Mouse (Mus musculus) mesoderm, embryonic 11.5 days (tissue): ENCODE measurements around the gene Olfr463.
A peak's percentile ranks its signal among the peaks of the same experiment; 100 is the strongest.
"Not testable (repeated sequence)": the region's sequence is repeated elsewhere in the genome, so short reads cannot be mapped to it uniquely, and the experiment has no call there.

Experiments
- DNase-seq: peaks from one replicate; pipeline ENCODE4 v3.0.0-alpha.2; 2012; ENCODE audit warnings: low read depth, low spot score

Gene Olfr463

DNA sequence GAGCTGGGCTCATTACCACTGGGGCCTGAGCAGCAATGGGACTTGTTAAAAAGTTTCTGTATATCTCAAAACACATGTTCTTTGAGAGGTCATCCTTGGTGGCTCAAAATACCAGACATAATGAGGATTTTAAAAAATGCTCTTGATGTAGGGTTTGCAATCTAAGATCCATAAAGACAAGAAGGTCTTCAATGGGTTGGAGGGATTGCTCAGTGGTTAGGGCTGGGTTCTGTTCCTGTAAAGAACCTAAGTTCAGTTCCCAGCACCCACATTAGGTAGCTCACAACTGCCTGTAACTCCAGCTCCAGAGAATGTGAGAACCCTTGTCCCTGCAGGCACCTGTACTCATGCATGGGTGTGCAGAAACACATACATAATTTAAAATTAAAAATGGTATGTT, at the start of gene Olfr463:
Olfr463 (minus strand) TSS at position 101 of the 400 bp plus-strand sequence.
- no peak for DNase-seq

DNA sequence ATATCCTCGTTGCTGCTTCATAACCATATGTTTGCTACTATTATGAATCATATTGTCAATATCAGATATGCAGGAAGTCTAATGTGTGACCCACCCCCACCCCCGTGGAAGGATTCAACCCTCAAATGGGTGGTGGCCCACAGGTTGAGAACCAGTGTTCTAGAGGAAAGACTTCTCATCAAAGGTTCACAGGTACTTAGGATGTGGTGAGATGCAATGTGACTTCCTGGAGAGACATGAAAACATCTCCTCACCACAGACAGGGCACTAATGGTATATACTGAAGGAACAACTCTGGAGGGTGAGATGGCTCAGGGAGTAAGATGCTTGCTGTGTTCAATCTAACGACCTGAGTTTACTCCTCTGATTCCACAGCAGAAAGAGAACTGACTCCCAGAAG, 38.3 kb upstream of the Olfr463 start:
- no peak for DNase-seq

GRCm38 (mm10) chr11:87933731-87934130, 36.5 kb upstream of the Olfr463 start:
- DNase-seq: no peak

- no peak for DNase-seq
These were observed 33.2 kb upstream of the Olfr463 start for GRCm38 (mm10) chr11:87930348-87930747.

DNA sequence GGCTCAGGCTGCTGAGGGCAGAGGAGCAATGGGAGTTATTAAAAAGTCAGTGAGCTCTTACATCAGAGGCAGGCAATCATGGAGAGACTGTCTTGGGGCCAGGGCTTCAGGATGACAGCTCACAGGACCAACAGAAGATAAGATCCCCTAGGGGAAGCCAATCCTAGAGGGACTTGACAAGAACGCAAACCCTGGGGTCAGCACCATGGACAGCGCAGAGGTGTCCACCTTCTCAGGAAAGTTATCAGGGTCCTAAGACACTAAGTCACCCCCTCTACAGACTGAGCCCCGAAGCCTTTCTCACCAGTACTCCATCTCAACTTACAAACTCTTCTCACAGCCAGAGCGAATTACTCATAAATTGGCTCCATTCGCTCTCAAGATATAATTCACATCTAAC, 23.8 kb upstream of the Olfr463 start, which contains the start of gene Olfr464:
Olfr464 (minus strand) TSS at position 2 of the 400 bp plus-strand sequence.
- DNase-seq: peak; percentile 77

GRCm38 (mm10) chr11:87920301-87920700, 23.1 kb upstream of the Olfr463 start:
- no peak for DNase-seq

- DNase-seq: no peak
These were observed 18.8 kb upstream of the Olfr463 start for GRCm38 (mm10) chr11:87916005-87916404.

DNA sequence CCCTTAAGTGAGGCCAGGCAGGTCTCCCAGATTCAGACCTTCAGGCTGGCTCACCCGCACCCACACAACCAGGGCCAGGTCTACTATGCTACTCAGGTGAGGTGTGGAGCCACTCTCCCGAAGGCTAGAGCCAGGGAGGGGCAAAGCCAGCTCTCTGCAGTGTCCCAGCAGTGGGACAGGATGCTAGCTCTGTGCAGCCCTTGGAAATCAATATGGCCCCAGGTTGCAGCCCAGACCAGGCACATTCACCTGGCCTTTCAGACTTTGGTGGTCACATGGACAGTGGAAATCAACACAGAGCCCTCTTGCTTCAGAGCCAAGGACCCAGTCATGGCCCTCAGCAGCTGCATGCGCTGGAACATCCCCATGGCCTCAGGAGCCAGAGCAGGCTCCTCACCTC, 7.1 kb upstream of the Olfr463 start:
- no peak for DNase-seq

DNA sequence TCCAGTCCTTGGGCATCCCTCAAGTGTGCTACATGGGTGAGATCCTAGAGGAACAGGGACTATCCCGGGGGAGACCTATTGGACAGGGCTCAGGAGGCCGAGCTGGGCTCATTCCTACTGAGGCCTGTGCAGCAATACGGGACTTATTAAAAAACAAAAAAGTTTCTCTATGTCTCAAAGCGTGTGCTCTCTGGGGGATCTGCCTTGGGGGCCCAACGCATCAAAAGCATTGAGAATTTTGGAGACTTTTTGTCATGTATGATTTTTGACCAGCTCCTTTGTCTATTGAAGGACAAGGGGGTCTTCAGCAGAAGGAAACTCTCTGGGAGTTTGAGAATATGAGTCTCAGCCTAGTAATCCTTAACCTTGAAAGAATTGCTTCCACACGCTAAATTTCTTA, 5.0 kb downstream of the Olfr463 start, which contains the start of gene Olfr462:
Olfr462 (minus strand) TSS at position 101 of the 400 bp plus-strand sequence.
- DNase-seq: no peak

GRCm38 (mm10) chr11:87884856-87885255, 12.3 kb downstream of the Olfr463 start:
- DNase-seq: no peak

GRCm38 (mm10) chr11:87883493-87883892, 13.7 kb downstream of the Olfr463 start:
- peak; percentile 41 for DNase-seq

GRCm38 (mm10) chr11:87881714-87882113, 15.5 kb downstream of the Olfr463 start:
- no peak for DNase-seq

DNA sequence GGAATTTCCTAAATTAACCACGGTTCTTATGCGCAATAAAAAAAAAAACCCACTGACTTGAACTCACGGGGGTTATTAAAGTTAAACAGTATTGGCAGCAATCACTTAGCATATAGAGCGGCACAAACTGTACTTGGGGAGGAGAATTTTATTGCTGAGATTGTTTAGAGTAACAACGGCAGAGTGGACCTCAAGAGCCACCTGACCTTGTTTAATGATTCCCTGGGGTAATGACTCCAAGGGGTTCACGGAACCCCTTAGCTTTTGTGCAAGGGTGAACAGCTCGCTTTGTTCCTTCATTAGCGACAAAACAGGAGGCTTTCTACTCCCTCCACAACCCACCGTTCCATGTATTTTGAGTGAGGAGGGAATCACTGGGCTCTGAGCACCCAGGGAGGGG, 17.4 kb downstream of the Olfr463 start:
- DNase-seq: no peak

DNA sequence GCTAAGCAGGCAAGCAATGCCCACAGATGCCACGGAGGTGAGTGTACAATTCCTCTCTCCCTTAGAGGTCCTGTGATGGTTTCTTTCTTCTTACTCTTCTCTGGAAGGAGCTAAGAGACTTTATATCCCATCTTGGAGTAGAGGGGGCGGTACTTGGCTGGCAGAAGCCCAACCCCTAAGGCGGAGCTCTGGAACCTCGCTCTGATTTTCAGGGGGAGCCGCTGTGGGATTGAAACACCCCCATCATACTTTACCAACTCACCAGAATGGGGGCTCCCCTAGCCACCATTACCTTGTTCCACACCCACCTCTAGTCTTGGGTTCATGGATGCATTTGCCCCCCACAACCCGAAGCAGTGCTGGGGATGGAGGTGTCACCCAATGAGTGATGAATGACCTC, 21.8 kb downstream of the Olfr463 start, which contains the start of gene Epx:
Epx (minus strand) TSS at position 101 of the 400 bp plus-strand sequence.
- DNase-seq: no peak

DNA sequence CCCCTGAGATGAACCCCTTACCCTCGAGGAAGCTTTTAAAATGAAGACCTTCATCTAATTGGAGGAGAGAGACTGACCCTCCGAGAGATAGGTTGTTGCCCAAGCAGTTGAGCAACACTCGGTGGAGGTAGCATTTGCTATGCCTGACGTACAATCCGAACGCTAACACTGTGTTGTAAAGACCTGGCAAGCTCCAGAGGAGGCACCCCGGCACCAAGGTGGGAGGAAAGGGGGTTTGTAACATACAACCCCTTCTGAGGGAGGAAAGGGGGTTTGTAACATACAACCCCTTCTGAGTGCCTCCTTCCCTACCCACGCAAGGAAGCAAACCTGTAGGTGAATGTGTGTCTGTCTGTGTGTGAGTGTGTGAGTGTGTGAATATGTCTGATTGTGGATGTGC, 25.4 kb downstream of the Olfr463 start:
- DNase-seq: no peak

- DNase-seq: no peak
These were observed 27.1 kb downstream of the Olfr463 start for GRCm38 (mm10) chr11:87870096-87870495.

DNA sequence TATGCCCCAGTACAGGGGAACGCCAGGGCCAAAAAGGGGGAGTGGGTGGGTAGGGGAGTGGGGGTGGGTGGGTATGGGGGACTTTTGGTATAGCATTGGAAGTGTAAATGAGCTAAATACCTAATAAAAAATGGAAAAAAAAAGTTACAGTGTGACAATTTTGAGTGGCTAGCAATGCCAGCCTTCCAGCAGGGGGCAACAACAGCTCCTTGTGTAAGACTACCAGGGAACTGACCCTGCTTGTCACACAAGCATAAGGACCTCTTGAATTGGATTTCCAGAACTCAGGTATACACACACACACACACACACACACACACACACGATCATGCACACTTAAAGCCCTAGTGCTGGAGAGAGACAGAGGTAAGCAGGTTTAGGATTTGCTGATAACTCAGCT, 30.3 kb downstream of the Olfr463 start:
- DNase-seq: not testable (repeated sequence)

- no peak for DNase-seq
These were observed 34.4 kb downstream of the Olfr463 start for GRCm38 (mm10) chr11:87862805-87863204.

DNA sequence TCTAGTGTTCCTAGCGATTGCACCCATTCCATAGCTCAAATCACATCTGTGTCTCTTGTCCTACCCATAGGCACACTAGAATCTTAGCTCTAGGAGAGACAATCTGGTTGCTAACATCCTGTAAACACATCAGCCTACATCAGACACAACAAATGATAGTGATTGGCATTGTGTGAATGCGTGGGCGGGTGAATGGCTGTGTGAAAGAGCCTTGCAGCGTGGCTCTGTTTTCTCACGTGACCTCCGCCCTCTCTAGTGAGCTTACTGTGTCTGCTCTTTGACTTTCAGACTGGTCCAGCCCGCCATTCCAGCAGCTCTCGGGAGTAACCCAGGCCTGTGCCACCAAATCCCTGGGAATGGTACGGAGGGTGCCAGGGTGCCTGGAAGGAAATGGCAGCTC, 36.8 kb downstream of the Olfr463 start:
- DNase-seq: no peak

GRCm38 (mm10) chr11:87859273-87859672, 37.9 kb downstream of the Olfr463 start:
- DNase-seq: no peak

GRCm38 (mm10) chr11:87854550-87854949, 42.6 kb downstream of the Olfr463 start:
- DNase-seq: no peak

DNA sequence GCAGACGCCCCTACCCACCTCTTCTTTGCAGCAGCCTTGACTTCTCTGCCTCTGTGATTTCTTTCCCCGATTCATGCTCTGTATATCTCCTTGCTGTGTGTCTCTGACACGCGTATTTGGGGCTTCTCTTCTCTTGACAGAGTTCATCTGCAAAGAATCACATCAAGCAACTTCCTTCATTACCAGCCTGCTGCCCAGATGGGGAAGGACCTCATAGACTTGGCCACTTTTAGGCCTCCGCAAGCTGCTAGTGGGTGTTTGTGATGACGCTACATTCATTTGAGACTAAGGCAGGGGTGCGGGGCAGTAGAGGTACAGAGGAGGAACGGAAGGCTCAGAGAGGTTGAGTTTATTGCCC, 43.6 kb downstream of the Olfr463 start:
- DNase-seq: peak; percentile 6

- peak; percentile 96 for DNase-seq
These were observed 44.2 kb downstream of the Olfr463 start, which contains the start of gene Mks1 for GRCm38 (mm10) chr11:87852690-87853596. Gene Mks1, plus strand, starts transcription at chr11:87853215.
